Mouse (Mus musculus): ENCODE results near the gene Neu2. TPM values are rescaled to one million over a fixed set of nuclear protein-coding genes. Genes with fewer than 3 reads are reported as not detected.

Neu2 gene
- polyA plus RNA-seq, 1 experiment, result not detected

GRCm38 (mm10) chr1:87525041-87525440, 15.4 kb downstream of the Neu2 start:
- Histone ChIP-seq H3K4me1 (ENCODE audit: control insufficient read depth, insufficient read depth, low read length) (peaks cover 13% of the 10 kb centered on the region), H3K27ac (ENCODE audit: insufficient read depth, low read depth, low read length) (no peak overlapping the region), H3K4me3 (ENCODE audit: insufficient read depth, low read depth, low read length) (no peak overlapping the region)
- TF ChIP-seq CTCF (IDR thresholded peaks at IDR 0.05; ENCODE audit: insufficient read depth, low read depth, low read length), result no peak
- TF ChIP-seq POLR2A (IDR thresholded peaks at IDR 0.05; ENCODE audit: insufficient read depth, low read depth, low read length), result no peak
- 96% methylated on average over 7 of the region's 7 CpGs for WGBS

- Histone ChIP-seq H3K4me3 (ENCODE audit: insufficient read depth, low read depth, low read length) (no peak overlapping the region), H3K27ac (ENCODE audit: insufficient read depth, low read depth, low read length) (no peak overlapping the region), H3K4me1 (ENCODE audit: control insufficient read depth, insufficient read depth, low read length) (peaks cover 7% of the 10 kb centered on the region; the same call in 1 of the 2 replicates)
- WGBS, result 45% methylated on average over 9 of the region's 9 CpGs
- TF ChIP-seq POLR2A (IDR thresholded peaks at IDR 0.05; ENCODE audit: insufficient read depth, low read depth, low read length) (no peak), CTCF (IDR thresholded peaks at IDR 0.05; ENCODE audit: insufficient read depth, low read depth, low read length) (no peak)
Observed at GRCm38 (mm10) chr1:87527191-87527590, 17.5 kb downstream of the Neu2 start.

- TF ChIP-seq POLR2A (IDR thresholded peaks at IDR 0.05; ENCODE audit: insufficient read depth, low read depth, low read length) (no peak), CTCF (IDR thresholded peaks at IDR 0.05; ENCODE audit: insufficient read depth, low read depth, low read length) (no peak)
- no peak overlapping the region for H3K4me3 ChIP-seq (ENCODE audit: insufficient read depth, low read depth, low read length)
- no peak overlapping the region for H3K27ac ChIP-seq (ENCODE audit: insufficient read depth, low read depth, low read length)
- WGBS, result 93% methylated on average over 4 of the region's 4 CpGs
- peaks cover 1% of the 10 kb centered on the region; the same call in 1 of the 2 replicates for H3K4me1 ChIP-seq (ENCODE audit: control insufficient read depth, insufficient read depth, low read length)
Observed at GRCm38 (mm10) chr1:87532346-87532745, 22.7 kb downstream of the Neu2 start.

GRCm38 (mm10) chr1:87534118-87534517, 24.4 kb downstream of the Neu2 start:
- 85% methylated on average over 3 of the region's 3 CpGs for WGBS
- Histone ChIP-seq H3K4me1 (ENCODE audit: control insufficient read depth, insufficient read depth, low read length) (no peaks in the 10 kb centered on the region), H3K27ac (ENCODE audit: insufficient read depth, low read depth, low read length) (no peak overlapping the region), H3K4me3 (ENCODE audit: insufficient read depth, low read depth, low read length) (no peak overlapping the region)
- no peak for TF ChIP-seq CTCF (IDR thresholded peaks at IDR 0.05; ENCODE audit: insufficient read depth, low read depth, low read length)
- no peak for TF ChIP-seq POLR2A (IDR thresholded peaks at IDR 0.05; ENCODE audit: insufficient read depth, low read depth, low read length)

- no peak for TF ChIP-seq POLR2A (IDR thresholded peaks at IDR 0.05; ENCODE audit: insufficient read depth, low read depth, low read length)
- no peak for TF ChIP-seq CTCF (IDR thresholded peaks at IDR 0.05; ENCODE audit: insufficient read depth, low read depth, low read length)
- H3K27ac ChIP-seq (ENCODE audit: insufficient read depth, low read depth, low read length), result no peak overlapping the region
- 96% methylated on average over 1 of the region's 1 CpGs for WGBS
Observed at GRCm38 (mm10) chr1:87537008-87537407, 27.3 kb downstream of the Neu2 start.

GRCm38 (mm10) chr1:87541614-87542013, 31.9 kb downstream of the Neu2 start:
- TF ChIP-seq CTCF (IDR thresholded peaks at IDR 0.05; ENCODE audit: insufficient read depth, low read depth, low read length) (no peak), POLR2A (IDR thresholded peaks at IDR 0.05; ENCODE audit: insufficient read depth, low read depth, low read length) (no peak)
- no peaks in the 10 kb centered on the region for H3K4me1 ChIP-seq (ENCODE audit: control insufficient read depth, insufficient read depth, low read length)
- no peak overlapping the region for H3K4me3 ChIP-seq (ENCODE audit: insufficient read depth, low read depth, low read length)
- 34% methylated on average over 7 of the region's 7 CpGs for WGBS
- no peak overlapping the region for H3K27ac ChIP-seq (ENCODE audit: insufficient read depth, low read depth, low read length)

More at GRCm38 (mm10) chr1:87537008-87537407, 27.3 kb downstream of the Neu2 start:
- H3K4me1 ChIP-seq (ENCODE audit: control insufficient read depth, insufficient read depth, low read length), result no peaks in the 10 kb centered on the region
- no peak overlapping the region for H3K4me3 ChIP-seq (ENCODE audit: insufficient read depth, low read depth, low read length)

GRCm38 (mm10) chr1:87551008-87551407, 41.3 kb downstream of the Neu2 start:
- H3K4me1 ChIP-seq (ENCODE audit: control insufficient read depth, insufficient read depth, low read length), result 0 out of 2 replicates have a peak, but pooled peaks cover 3% of the 10 kb centered on the region
- H3K27ac ChIP-seq (ENCODE audit: insufficient read depth, low read depth, low read length), result no peak overlapping the region
- no peak overlapping the region for H3K4me3 ChIP-seq (ENCODE audit: insufficient read depth, low read depth, low read length)
- TF ChIP-seq CTCF (IDR thresholded peaks at IDR 0.05; ENCODE audit: insufficient read depth, low read depth, low read length) (no peak), POLR2A (IDR thresholded peaks at IDR 0.05; ENCODE audit: insufficient read depth, low read depth, low read length) (no peak)
- 87% methylated on average over 3 of the region's 3 CpGs for WGBS

GRCm38 (mm10) chr1:87553586-87553985, 43.9 kb downstream of the Neu2 start:
- WGBS, result 83% methylated on average over 1 of the region's 1 CpGs
- Histone ChIP-seq H3K4me1 (ENCODE audit: control insufficient read depth, insufficient read depth, low read length) (0 out of 2 replicates have a peak, but pooled peaks cover 3% of the 10 kb centered on the region), H3K4me3 (ENCODE audit: insufficient read depth, low read depth, low read length) (no peak overlapping the region), H3K27ac (ENCODE audit: insufficient read depth, low read depth, low read length) (no peak overlapping the region)
- no peak for TF ChIP-seq CTCF (IDR thresholded peaks at IDR 0.05; ENCODE audit: insufficient read depth, low read depth, low read length)
- TF ChIP-seq POLR2A (IDR thresholded peaks at IDR 0.05; ENCODE audit: insufficient read depth, low read depth, low read length), result no peak

GRCm38 (mm10) chr1:87562967-87563366, 53.3 kb downstream of the Neu2 start:
- no peak overlapping the region for H3K27ac ChIP-seq (ENCODE audit: insufficient read depth, low read depth, low read length)
- WGBS, result 75% methylated on average over 3 of the region's 3 CpGs
- H3K4me3 ChIP-seq (ENCODE audit: insufficient read depth, low read depth, low read length), result no peak overlapping the region
- H3K4me1 ChIP-seq (ENCODE audit: control insufficient read depth, insufficient read depth, low read length), result no peaks in the 10 kb centered on the region
- no peak for TF ChIP-seq CTCF (IDR thresholded peaks at IDR 0.05; ENCODE audit: insufficient read depth, low read depth, low read length)
- TF ChIP-seq POLR2A (IDR thresholded peaks at IDR 0.05; ENCODE audit: insufficient read depth, low read depth, low read length), result no peak

GRCm38 (mm10) chr1:87565760-87566159, 56.1 kb downstream of the Neu2 start:
- H3K4me1 ChIP-seq (ENCODE audit: control insufficient read depth, insufficient read depth, low read length), result no peaks in the 10 kb centered on the region
- 89% methylated on average over 8 of the region's 8 CpGs for WGBS
- H3K4me3 ChIP-seq (ENCODE audit: insufficient read depth, low read depth, low read length), result no peak overlapping the region
- H3K27ac ChIP-seq (ENCODE audit: insufficient read depth, low read depth, low read length), result no peak overlapping the region
- no peak for TF ChIP-seq POLR2A (IDR thresholded peaks at IDR 0.05; ENCODE audit: insufficient read depth, low read depth, low read length)
- no peak for TF ChIP-seq CTCF (IDR thresholded peaks at IDR 0.05; ENCODE audit: insufficient read depth, low read depth, low read length)

All from olfactory bulb, adult 2 months (tissue).